Mouse (Mus musculus): Measurements from ENCODE around the gene Pxdn.

Gene Pxdn

GRCm38 (mm10) chr12:30027721-30028340 is 90.4 kb downstream of the Pxdn start:
- DNase-seq (ENCODE audit: low spot score) = no peak

- DNase-seq (ENCODE audit: low spot score) = no peak
Observed at GRCm38 (mm10) chr12:30029111-30029510, 91.7 kb downstream of the Pxdn start.

GRCm38 (mm10) chr12:30030571-30030970 is 93.2 kb downstream of the Pxdn start:
- no peak for DNase-seq (ENCODE audit: low spot score)

GRCm38 (mm10) chr12:30034681-30035080 is 97.3 kb downstream of the Pxdn start:
- no peak for DNase-seq (ENCODE audit: low spot score)

GRCm38 (mm10) chr12:30035406-30035805 is 98.0 kb downstream of the Pxdn start:
- no peak for DNase-seq (ENCODE audit: low spot score)

GRCm38 (mm10) chr12:30035841-30036568 is 98.6 kb downstream of the Pxdn start:
- no peak for DNase-seq (ENCODE audit: low spot score)

GRCm38 (mm10) chr12:30036569-30037055 is 99.2 kb downstream of the Pxdn start:
- no peak for DNase-seq (ENCODE audit: low spot score)

- DNase-seq (ENCODE audit: low spot score) = peak; percentile 46
Observed at GRCm38 (mm10) chr12:30039565-30039964, 102.2 kb downstream of the Pxdn start.

- DNase-seq (ENCODE audit: low spot score) = no peak
Observed at GRCm38 (mm10) chr12:30040150-30040549, 102.7 kb downstream of the Pxdn start.

GRCm38 (mm10) chr12:30048848-30049247 is 111.4 kb downstream of the Pxdn start:
- no peak for DNase-seq (ENCODE audit: low spot score)

GRCm38 (mm10) chr12:30049818-30050217 is 112.4 kb downstream of the Pxdn start:
- no peak for DNase-seq (ENCODE audit: low spot score)

GRCm38 (mm10) chr12:30050235-30050634 is 112.8 kb downstream of the Pxdn start:
- DNase-seq (ENCODE audit: low spot score) = peak; percentile 58

- DNase-seq (ENCODE audit: low spot score) = no peak
Observed at GRCm38 (mm10) chr12:30054761-30055540, 117.5 kb downstream of the Pxdn start.

- DNase-seq (ENCODE audit: low spot score) = no peak
Observed at GRCm38 (mm10) chr12:30058044-30058443, 120.6 kb downstream of the Pxdn start.

- DNase-seq (ENCODE audit: low spot score) = no peak
Observed at GRCm38 (mm10) chr12:30061503-30062117, 124.2 kb downstream of the Pxdn start.

- DNase-seq (ENCODE audit: low spot score) = no peak
Observed at GRCm38 (mm10) chr12:30062118-30062505, 124.7 kb downstream of the Pxdn start.
